Mouse (Mus musculus) stomach, embryonic 16.5 days (tissue): Measurements from ENCODE around the gene Mettl8. TPM values are rescaled to one million over a fixed set of nuclear protein-coding genes. Genes with fewer than 3 reads are reported as not detected.
A peak's percentile ranks its signal among the peaks of the same experiment; 100 is the strongest.

Experiments used
- ATAC-seq: fragments of 200-750 bp; cut with Nextera tagmentation; 2 replicates; pipeline ENCODE4 v1.8.0; 2017; ENCODE audit warnings: moderate number of reproducible peaks, moderate TSS enrichment; ENCODE audit not compliant: insufficient read depth, low FRiP score
- H3K27ac ChIP-seq: fragments of 300-500 bp; sonication (generic); 2 replicates; pipeline ENCODE4 v1.5.1; 2014; ENCODE audit warnings: low read length
- H3K27me3 ChIP-seq: fragments of 300-500 bp; sonication (generic); 2 replicates; pipeline ENCODE4 v1.6.1; 2014; ENCODE audit warnings: low read length, control low read depth, mixed read lengths; ENCODE audit not compliant: control insufficient read depth, insufficient read depth
- H3K36me3 ChIP-seq: fragments of 300-500 bp; sonication (generic); 2 replicates; pipeline ENCODE4 v1.6.1; 2014; ENCODE audit warnings: low read length; ENCODE audit not compliant: control insufficient read depth, insufficient read depth
- H3K4me1 ChIP-seq: fragments of 300-500 bp; sonication (generic); 2 replicates; pipeline ENCODE4 v1.6.1; 2014; ENCODE audit warnings: low read length, control low read depth, mixed read lengths; ENCODE audit not compliant: control insufficient read depth, insufficient read depth
- H3K4me2 ChIP-seq: fragments of 300-500 bp; sonication (generic); 2 replicates; pipeline ENCODE4 v1.6.1; 2014; ENCODE audit warnings: low read depth, low read length, mixed read lengths
- H3K4me3 ChIP-seq: fragments of 300-500 bp; sonication (generic); replicated peaks from 2 replicates; pipeline ENCODE4 v1.5.1; 2014; ENCODE audit warnings: mild to moderate bottlenecking, low read length
- H3K9ac ChIP-seq: fragments of 300-500 bp; sonication (generic); 2 replicates; pipeline ENCODE4 v1.6.1; 2014; ENCODE audit warnings: low read length
- H3K9me3 ChIP-seq: fragments of 300-500 bp; sonication (generic); replicated peaks from 2 replicates; pipeline ENCODE4 v1.6.1; 2016; ENCODE audit warnings: low read length, control low read depth; ENCODE audit not compliant: control insufficient read depth
- WGBS: fragments of 180-500 bp; shearing (Covaris S2); extraction: QIAGEN DNeasy Blood & Tissue Kit; methylation state at CpG from one replicate; pipeline ENCODE4 v1.1.7; 2014; 5-methylcytosine and 5-hydroxymethylcytosine counted together
- polyA plus RNA-seq: library from polyadenylated mRNA; unstranded; fragments of >200 nt; fragmentation: Nextera tagmentation; extraction: Ambion mirVana; gene quantifications from 2 replicates; pipeline ENCODE4 v1.2.1, GENCODE M21; 2015

The Mettl8 gene
- polyA plus RNA-seq, 1 experiment from 2014 or later = 17.6 TPM

- H3K4me1 ChIP-seq = no peaks in the 10 kb centered on the region
- no peaks in the 10 kb centered on the region for H3K36me3 ChIP-seq
- ATAC-seq = no peak
- H3K4me3 ChIP-seq = no peak overlapping the region
- H3K9me3 ChIP-seq = no peaks in the 10 kb centered on the region
- no peak overlapping the region for H3K4me2 ChIP-seq
- no peak overlapping the region for H3K27ac ChIP-seq
- H3K9ac ChIP-seq = no peak overlapping the region
- H3K27me3 ChIP-seq = no peaks in the 10 kb centered on the region
- 67% methylated on average over 4 of the region's 4 CpGs for WGBS
Measured at GRCm38 (mm10) chr2:70932965-70933364, 122.4 kb downstream of the Mettl8 start.

DNA sequence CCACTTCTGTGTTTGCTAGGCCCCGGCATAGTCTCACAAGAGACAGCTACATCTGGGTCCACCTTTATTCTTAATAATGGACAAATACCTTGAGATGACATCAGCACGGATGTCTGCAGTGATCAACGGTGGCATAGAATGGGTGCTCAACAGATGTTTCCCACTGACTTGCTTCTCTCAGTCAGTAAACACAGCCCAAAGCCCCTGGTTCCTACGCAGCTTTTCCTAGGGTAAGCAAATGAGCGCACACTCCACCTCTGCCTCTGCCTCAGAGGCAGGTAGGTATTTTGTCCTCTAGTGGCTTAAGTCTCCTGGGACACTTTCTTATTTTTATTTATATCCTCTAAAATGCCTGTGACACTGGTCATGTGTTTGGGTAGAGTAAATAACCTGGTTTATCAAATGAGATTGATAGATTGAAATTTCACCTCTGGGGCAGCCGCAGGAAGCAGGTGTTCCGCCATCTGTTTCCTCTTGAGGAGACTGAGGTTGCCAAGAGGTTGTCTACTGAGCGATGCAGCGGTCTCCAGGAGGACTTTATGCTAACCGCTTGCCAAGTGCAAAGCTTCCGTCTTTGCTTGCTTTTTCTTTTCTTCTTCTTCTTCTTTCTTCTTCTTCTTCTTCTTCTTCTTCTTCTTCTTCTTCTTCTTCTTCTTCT, 124.6 kb downstream of the Mettl8 start:
- WGBS = 74% methylated on average over 11 of the region's 11 CpGs
- H3K9me3 ChIP-seq = no peaks in the 10 kb centered on the region
- H3K27me3 ChIP-seq = no peaks in the 10 kb centered on the region
- no peaks in the 10 kb centered on the region for H3K36me3 ChIP-seq
- no peak overlapping the region for H3K4me3 ChIP-seq
- ATAC-seq = no peak
- H3K27ac ChIP-seq = no peak overlapping the region
- no peak overlapping the region for H3K4me2 ChIP-seq
- no peaks in the 10 kb centered on the region for H3K4me1 ChIP-seq
- no peak overlapping the region for H3K9ac ChIP-seq

- WGBS = 77% methylated on average over 11 of the region's 11 CpGs
- H3K9me3 ChIP-seq = no peaks in the 10 kb centered on the region
- H3K36me3 ChIP-seq = no peaks in the 10 kb centered on the region
Measured at GRCm38 (mm10) chr2:70929714-70930113, 125.7 kb downstream of the Mettl8 start.

DNA sequence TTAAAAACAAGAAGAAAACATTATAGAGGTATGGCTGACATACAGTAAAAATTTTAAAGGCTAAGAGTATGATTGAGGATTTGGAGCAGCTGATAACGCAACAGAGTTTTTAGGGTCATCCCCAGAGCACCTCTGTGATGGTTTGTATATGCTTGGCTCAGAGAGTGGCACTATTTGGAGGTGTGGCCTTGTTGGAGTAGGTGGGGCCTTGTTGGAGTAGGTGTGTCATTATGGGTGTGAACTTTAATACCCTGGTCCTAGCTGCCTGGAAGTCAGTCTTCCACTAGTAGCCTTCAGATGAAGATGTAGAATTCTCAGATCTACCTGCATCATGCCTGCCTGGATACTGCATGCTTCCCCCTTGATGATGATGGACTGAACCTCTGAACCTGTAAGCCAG, 131.3 kb downstream of the Mettl8 start:
- no peaks in the 10 kb centered on the region for H3K36me3 ChIP-seq
- H3K27me3 ChIP-seq = no peaks in the 10 kb centered on the region
- ATAC-seq = no peak
- no peaks in the 10 kb centered on the region for H3K9me3 ChIP-seq
- no peak overlapping the region for H3K4me3 ChIP-seq
- WGBS = 95% methylated on average over 1 of the region's 1 CpGs
- H3K9ac ChIP-seq = no peak overlapping the region
- no peaks in the 10 kb centered on the region for H3K4me1 ChIP-seq
- H3K4me2 ChIP-seq = no peak overlapping the region
- H3K27ac ChIP-seq = no peak overlapping the region

More at GRCm38 (mm10) chr2:70929714-70930113, 125.7 kb downstream of the Mettl8 start:
- no peaks in the 10 kb centered on the region for H3K4me1 ChIP-seq
- no peak overlapping the region for H3K4me3 ChIP-seq
- no peak overlapping the region for H3K27ac ChIP-seq
- no peaks in the 10 kb centered on the region for H3K27me3 ChIP-seq
- no peak for ATAC-seq
- no peak overlapping the region for H3K9ac ChIP-seq
- no peak overlapping the region for H3K4me2 ChIP-seq

- Histone ChIP-seq H3K27ac (no peak overlapping the region), H3K36me3 (no peaks in the 10 kb centered on the region), H3K9ac (no peak overlapping the region), H3K27me3 (no peaks in the 10 kb centered on the region), H3K9me3 (no peaks in the 10 kb centered on the region), H3K4me2 (peak overlapping the region; percentile 19; the same call in 1 of the 2 replicates), H3K4me1 (no peaks in the 10 kb centered on the region), H3K4me3 (no peak overlapping the region)
- no peak for ATAC-seq
- 57% methylated on average over 6 of the region's 6 CpGs for WGBS
Measured at GRCm38 (mm10) chr2:70922814-70923213, 132.6 kb downstream of the Mettl8 start.

DNA sequence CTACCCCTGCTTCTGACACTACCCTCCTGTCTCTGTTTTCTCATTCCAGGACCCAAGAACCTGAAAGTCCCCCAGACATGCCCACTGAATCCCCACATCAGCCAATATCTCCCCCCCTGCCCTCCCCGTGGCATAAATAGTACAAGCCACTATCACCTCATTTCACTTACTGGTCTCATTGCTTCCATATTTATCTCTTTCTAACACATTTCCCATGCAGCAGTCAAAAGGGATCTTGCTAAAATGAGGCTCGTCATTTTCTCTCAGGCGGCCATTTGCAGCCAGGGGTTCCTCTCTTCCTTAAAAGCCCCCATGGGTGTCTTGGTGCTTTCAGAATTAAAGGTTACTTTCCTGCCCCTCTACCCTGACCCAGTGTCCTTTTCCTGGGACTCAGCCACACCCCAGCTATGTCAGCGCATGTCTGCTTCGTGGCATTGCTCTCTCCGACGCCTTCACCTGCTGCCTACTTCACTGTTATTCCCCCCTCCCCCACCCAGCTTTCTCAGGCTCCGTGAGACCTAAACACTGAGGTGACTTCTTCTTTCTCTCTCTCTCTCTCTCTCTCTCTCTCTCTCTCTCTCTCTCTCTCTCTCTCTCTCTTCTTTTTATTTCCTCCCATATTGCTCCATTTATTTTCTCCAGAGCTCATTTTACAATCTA, 134.3 kb downstream of the Mettl8 start:
- ATAC-seq = no peak
- H3K36me3 ChIP-seq = no peaks in the 10 kb centered on the region
- 42% methylated on average over 8 of the region's 8 CpGs for WGBS

DNA sequence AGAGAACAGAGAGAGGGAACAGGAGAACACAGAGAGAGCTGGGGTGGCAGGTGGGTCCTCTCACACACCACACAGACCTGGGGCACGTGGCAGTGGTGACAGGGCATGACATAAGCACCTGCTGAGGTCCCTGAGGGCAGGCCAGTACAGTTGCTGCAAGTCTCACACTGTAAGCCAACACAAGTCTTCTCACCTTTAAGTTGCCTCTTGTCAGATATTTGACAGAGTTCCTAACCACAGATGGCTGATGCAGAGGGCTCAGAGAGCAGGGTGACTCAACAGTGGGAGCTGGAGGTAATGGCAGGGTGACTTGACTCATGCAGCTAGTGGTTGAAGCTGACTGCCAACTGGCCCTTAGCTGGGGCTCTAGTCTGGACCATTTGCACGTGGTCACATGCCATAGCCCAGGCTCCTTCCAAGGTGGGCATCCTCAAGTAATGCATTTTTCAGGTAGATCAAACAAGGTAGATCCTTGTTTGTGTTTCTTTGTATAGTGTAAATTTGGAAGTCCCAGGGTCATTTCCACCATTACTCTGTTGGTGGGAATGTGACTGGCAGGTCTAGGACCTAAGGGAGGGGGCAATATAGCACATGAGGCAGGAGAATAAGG, 135.4 kb downstream of the Mettl8 start:
- H3K9ac ChIP-seq = no peak overlapping the region
- WGBS = 58% methylated on average over 2 of the region's 2 CpGs
- H3K4me2 ChIP-seq = no peak overlapping the region
- no peak overlapping the region for H3K27ac ChIP-seq
- H3K36me3 ChIP-seq = no peaks in the 10 kb centered on the region
- no peaks in the 10 kb centered on the region for H3K27me3 ChIP-seq
- no peaks in the 10 kb centered on the region for H3K9me3 ChIP-seq
- no peak overlapping the region for H3K4me3 ChIP-seq
- H3K4me1 ChIP-seq = no peaks in the 10 kb centered on the region
- peak; percentile 47; the same call in 1 of the 2 replicates for ATAC-seq

More for the DNA sequence above, 134.3 kb downstream of the Mettl8 start:
- H3K27me3 ChIP-seq = no peaks in the 10 kb centered on the region
- H3K9me3 ChIP-seq = no peaks in the 10 kb centered on the region
- no peak overlapping the region for H3K27ac ChIP-seq
- no peaks in the 10 kb centered on the region for H3K4me1 ChIP-seq
- no peak overlapping the region for H3K4me2 ChIP-seq
- no peak overlapping the region for H3K9ac ChIP-seq
- H3K4me3 ChIP-seq = no peak overlapping the region

DNA sequence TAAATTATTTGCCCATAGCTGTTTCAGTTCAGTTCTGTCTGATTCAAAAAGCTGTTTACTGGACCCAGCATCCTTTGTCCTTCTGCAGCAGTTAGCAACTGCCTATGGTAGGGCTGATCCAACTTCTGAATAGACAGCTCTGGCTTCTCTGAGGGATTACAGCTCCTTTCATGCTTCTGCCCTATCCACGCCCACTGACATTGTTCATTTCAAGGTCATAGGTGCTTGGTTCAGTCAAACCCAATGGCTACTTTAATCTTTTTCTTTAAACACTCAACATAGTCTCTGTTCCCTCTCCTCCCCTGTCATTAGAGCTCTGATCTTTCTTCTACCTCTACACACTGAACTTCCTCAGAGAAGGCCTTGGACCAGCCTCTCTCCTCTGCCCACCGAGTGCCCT, 136.9 kb downstream of the Mettl8 start:
- Histone ChIP-seq H3K27ac (no peak overlapping the region), H3K9ac (no peak overlapping the region), H3K4me2 (no peak overlapping the region), H3K36me3 (no peaks in the 10 kb centered on the region), H3K27me3 (no peaks in the 10 kb centered on the region), H3K4me3 (no peak overlapping the region), H3K9me3 (no peaks in the 10 kb centered on the region), H3K4me1 (no peaks in the 10 kb centered on the region)
- WGBS = 84% methylated on average over 2 of the region's 2 CpGs
- ATAC-seq = no peak
